ENCODE assay signal across 8 mouse cellular contexts in the genomic region with DNA sequence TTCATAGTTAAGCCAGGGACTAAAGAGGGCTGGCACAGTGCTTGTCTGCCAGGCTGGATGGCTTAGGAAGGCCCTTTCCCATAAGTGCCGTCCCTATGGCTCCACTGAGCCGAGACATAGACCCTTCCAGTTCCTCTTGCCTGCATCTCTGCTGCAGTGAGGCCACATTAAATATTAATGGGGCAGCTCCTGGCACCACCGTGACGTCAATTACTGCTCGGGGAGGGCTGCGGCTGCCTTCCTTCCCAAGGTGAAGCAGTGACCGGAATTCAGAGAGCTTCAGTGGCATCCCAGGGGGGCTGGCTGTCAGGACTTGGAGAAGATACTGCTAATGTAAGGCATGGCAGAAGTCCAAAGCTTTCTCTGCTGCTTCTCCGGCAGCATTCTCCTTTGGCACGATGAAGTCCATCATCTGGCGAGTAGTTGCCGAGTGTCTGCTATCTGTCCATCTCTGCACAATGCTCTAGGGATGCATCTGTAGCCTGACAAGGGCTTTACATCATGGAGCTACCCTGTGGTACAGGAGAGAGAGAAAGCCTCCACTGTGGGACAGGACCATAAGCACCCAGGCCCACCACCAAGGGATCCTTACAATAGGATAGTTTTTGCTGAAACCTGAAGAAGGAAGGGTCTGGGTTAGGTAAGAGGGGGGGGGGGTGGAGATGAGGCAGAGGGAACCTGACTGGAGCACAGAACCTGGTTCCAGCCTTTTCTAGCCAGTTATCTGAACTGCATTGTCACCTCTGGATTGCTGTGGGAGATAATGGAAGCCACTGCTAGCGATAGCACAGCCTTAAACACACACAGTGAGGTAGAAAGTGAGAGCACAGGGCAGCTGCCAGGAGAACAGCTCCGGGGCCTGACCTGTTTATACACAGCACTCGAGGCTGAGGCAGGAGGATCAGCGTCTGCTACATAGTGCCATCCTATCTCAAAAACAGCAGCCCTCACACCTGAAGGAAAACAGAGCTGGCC. TPM values are rescaled to one million over a fixed set of nuclear protein-coding genes. Genes with fewer than 3 reads are reported as not detected.
DNase-seq lines count a peak whose midpoint lies in the region; ATAC-seq and TF ChIP-seq lines count a peak whose summit lies in the region.

No protein-coding gene starts in this region.

- H3K4me2 ChIP-seq in forebrain, embryonic 12.5 days, result peak overlapping the region; percentile 31
- H3K4me2 ChIP-seq in limb, embryonic 13.5 days (replicated peaks), result peak overlapping the region; percentile 19; the same call in 1 of the 2 replicates

- peaks cover 28% of the 10 kb centered on the region for H3K4me1 ChIP-seq in forebrain, embryonic 12.5 days
- peaks cover 18% of the 10 kb centered on the region for H3K4me1 ChIP-seq in limb, embryonic 13.5 days

- WGBS in forebrain, embryonic 12.5 days, result 32% methylated on average over 15 of the region's 15 CpGs
- 47% methylated on average over 15 of the region's 15 CpGs for WGBS in limb, embryonic 13.5 days

- H3K9ac ChIP-seq in forebrain, embryonic 12.5 days, result no peak overlapping the region
- no peak overlapping the region for H3K9ac ChIP-seq in limb, embryonic 13.5 days

- intact Hi-C loops in gastrocnemius, adult 2 months (cut with DNase I), result no loop called here

- H3K27me3 ChIP-seq in forebrain, embryonic 12.5 days, result 0 out of 2 replicates have a peak, but pooled peaks cover 11% of the 10 kb centered on the region
- H3K27me3 ChIP-seq in limb, embryonic 13.5 days, result no peaks in the 10 kb centered on the region

- TF ChIP-seq CTCF in gastrocnemius, adult 2 months (IDR thresholded peaks at IDR 0.05), result no peak

- DNase-seq in adrenal gland, adult (ENCODE audit: inconsistent age in 2 of 2, low spot score in 1 of 2), result peak; percentile 69 to 79
- DNase-seq in adrenal gland, adult 2 months, result no peak
- DNase-seq in ZHBTc4 (ENCODE audit: low read depth, low spot score), result peak; percentile 36
- DNase-seq in gastrocnemius, adult 2 months, result no peak
- no peak for DNase-seq in ovary, postnatal 10 days (ENCODE audit: low spot score)
- no peak for DNase-seq in heart, adult 8-10 months (ENCODE audit: low spot score)

- H3K27ac ChIP-seq in forebrain, embryonic 12.5 days, result peak overlapping the region; percentile 63
- no peak overlapping the region; the same call in 1 of the 2 replicates for H3K27ac ChIP-seq in limb, embryonic 13.5 days
- H3K27ac ChIP-seq in gastrocnemius, adult 2 months, result no peak overlapping the region

- no peak overlapping the region for H3K4me3 ChIP-seq in forebrain, embryonic 12.5 days (replicated peaks)
- H3K4me3 ChIP-seq in limb, embryonic 13.5 days, result no peak overlapping the region
- H3K4me3 ChIP-seq in gastrocnemius, adult 2 months, result no peak overlapping the region

- ATAC-seq in forebrain, embryonic 12.5 days (ENCODE audit: low FRiP score), result peak; percentile 58
- peak; percentile 71; the same call in 1 of the 2 replicates for ATAC-seq in limb, embryonic 13.5 days (ENCODE audit: low FRiP score, low read depth)

- no peaks in the 10 kb centered on the region for H3K36me3 ChIP-seq in forebrain, embryonic 12.5 days (replicated peaks)
- no peaks in the 10 kb centered on the region for H3K36me3 ChIP-seq in limb, embryonic 13.5 days

- no peaks in the 10 kb centered on the region for H3K9me3 ChIP-seq in forebrain, embryonic 12.5 days
- H3K9me3 ChIP-seq in limb, embryonic 13.5 days, result no peaks in the 10 kb centered on the region

RNA-seq across cellular contexts. Expression of a gene that starts 7.2 kb away (rescaled TPM):
- total RNA-seq in adrenal gland, adult 2 months (2021), result 100 to 1,000 TPM; 167 to 190 TPM
- polyA plus RNA-seq in adrenal gland, adult 2 months (2012; rRNA removed), result 128 and 132 TPM in 2 replicates
- polyA plus RNA-seq in forebrain, embryonic 12.5 days (2016; fragmentation: Nextera tagmentation; extraction: Ambion mirVana), result 453 and 463 TPM in 2 replicates
- 363 and 388 TPM in 2 replicates for polyA plus RNA-seq in limb, embryonic 13.5 days (2015; fragmentation: Nextera tagmentation; extraction: Ambion mirVana)
- 10 to 100 TPM; 39.5 to 59.5 TPM for total RNA-seq in gastrocnemius, adult 2 months (2021)
- total RNA-seq in heart, adult 8-10 months (2022), result 10 to 100 TPM; 73.8 to 88.7 (median 82.1) TPM

Comparison
In these comparisons a context has a peak if more than half of its experiments do, and no peak if none do; other contexts are left out.
1. DNase-seq: peak in adrenal gland, adult (2 of 2) and ZHBTc4 (single experiment); none in adrenal gland, adult 2 months (single experiment), gastrocnemius, adult 2 months (single experiment), ovary, postnatal 10 days (single experiment) and heart, adult 8-10 months (single experiment).